Mouse (Mus musculus) heart, postnatal 10 days (tissue): ENCODE results near the gene Mrpl17. TPM values are rescaled to one million over a fixed set of nuclear protein-coding genes. Genes with fewer than 3 reads are reported as not detected.

ENCODE experiments used
- DNase-seq, 2 experiments: peaks; one replicate each; pipeline ENCODE4 v3.0.0; 2021
- intact Hi-C: fragments of 180-260 bp; cut with DNase I; formaldehyde crosslinking; loops from one replicate; pipeline ENCODE4 v1.15.1; 2025
- total RNA-seq, 2 experiments: library from RNA; stranded (reverse); gene quantifications; 2 replicates each; pipeline ENCODE4 v1.2.3; 2021

The Mrpl17 gene
- total RNA-seq, 2 experiments from 2014 or later: 100.0 to 110 TPM

- intact Hi-C loops: loop anchor here (2.0 kb wide), 1 partner anchor 13 kb away; no protein-coding TSS in a partner anchor
- peak; percentile 48 for DNase-seq
These were observed 23.4 kb downstream of the Mrpl17 start, which contains the start of gene Dchs1 for GRCm38 (mm10) chr7:105787285-105788140. Dchs1 (minus strand) TSS chr7:105787654.

DNA sequence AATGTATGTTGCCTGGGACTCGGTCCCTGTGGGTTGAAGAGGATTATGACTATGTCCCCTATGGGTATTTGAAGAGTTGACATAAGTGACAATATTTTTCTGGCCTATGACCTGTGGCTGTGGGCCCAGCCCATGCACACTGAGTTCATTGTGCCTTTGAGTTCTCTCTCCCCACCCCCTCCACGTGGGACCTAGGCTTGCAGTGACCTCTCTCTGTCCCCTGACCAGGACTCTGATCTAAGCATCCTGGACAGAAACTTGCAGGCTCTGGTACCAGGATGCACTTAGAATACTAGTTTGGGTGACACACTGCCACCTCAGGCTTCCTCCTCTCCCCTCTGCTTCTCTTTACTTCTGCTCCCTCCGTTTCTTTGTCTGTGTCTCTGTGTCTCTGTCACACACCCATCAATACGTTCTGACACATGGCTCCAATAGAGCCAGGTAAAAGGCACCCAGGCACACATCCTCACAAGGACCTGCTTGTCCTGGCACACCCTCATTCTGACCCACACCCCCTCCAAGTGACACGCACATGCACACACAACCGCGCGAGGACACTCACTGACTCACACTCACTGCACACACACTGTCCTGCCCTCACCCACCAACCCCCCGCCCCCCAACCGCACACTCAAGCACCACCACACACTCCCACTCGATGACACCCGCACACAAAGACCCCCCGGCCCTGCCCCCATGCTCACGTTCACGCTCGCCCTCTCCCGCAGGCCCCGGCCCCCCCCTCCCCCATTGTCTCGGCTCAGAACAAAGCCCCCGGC is 24.2 kb downstream of the Mrpl17 start:
- no peak for DNase-seq
- intact Hi-C loops: no loop called here

DNA sequence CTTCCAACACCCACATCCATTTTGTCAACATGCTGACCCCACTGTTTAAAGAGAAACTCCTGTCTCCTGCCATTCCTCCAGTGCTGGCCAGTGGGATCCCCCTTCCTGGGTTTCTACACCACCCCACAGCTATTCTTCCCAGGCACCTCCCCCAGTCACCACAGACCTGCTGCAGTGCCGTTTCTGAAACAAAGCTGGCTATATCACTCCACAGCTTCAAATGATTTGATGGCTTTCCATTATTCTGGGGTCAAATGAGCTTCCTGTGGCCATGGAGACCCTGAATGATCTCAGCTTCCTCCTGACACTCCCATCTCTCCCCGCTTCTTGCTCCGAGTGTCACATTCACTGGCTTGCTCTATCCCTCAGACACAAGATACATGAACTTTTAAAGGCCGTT is 26.3 kb downstream of the Mrpl17 start:
- intact Hi-C loops: no loop called here
- no peak for DNase-seq

GRCm38 (mm10) chr7:105783861-105784260 is 27.0 kb downstream of the Mrpl17 start:
- intact Hi-C loops: no loop called here
- DNase-seq: no peak

DNA sequence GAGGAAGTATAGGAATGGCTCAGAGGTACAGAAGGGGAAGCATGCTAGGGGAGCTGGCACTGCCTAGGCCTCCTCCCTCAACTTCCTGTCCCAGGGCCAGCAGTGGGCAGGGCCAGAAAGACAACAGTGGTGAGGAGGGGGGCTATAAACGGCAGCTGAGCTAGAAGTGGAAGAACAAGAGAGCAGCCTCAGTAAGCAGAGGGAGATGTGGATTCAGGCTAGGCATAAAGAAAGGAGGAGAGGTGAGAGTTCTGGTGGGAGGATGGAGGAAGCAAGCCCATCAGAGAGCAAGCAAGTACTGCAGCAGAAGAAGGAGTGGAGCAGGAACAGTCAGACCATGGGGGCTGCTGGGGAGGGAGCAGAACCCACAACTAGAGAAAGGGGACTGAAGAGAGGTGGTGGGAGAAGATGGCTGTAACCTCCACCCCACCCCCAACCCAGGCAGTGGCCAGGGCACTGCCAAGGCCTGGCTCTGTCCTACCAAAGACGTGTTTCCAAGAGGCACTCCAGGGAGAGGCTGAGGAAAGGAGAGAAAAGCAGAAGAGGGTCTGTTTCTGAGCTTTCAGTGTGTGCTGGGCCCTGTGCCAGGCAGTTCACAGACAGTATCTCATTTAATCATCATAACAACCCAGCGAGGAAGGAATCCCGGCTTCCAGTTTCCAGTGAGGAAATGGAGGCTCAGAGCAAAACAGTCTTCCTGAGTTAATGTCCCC is 32.2 kb downstream of the Mrpl17 start:
- intact Hi-C loops: loop anchor here (2.0 kb wide), 2 partner anchors 30 to 40 kb away; no protein-coding TSS in a partner anchor
- peak; percentile 71 to 72 for DNase-seq

DNA sequence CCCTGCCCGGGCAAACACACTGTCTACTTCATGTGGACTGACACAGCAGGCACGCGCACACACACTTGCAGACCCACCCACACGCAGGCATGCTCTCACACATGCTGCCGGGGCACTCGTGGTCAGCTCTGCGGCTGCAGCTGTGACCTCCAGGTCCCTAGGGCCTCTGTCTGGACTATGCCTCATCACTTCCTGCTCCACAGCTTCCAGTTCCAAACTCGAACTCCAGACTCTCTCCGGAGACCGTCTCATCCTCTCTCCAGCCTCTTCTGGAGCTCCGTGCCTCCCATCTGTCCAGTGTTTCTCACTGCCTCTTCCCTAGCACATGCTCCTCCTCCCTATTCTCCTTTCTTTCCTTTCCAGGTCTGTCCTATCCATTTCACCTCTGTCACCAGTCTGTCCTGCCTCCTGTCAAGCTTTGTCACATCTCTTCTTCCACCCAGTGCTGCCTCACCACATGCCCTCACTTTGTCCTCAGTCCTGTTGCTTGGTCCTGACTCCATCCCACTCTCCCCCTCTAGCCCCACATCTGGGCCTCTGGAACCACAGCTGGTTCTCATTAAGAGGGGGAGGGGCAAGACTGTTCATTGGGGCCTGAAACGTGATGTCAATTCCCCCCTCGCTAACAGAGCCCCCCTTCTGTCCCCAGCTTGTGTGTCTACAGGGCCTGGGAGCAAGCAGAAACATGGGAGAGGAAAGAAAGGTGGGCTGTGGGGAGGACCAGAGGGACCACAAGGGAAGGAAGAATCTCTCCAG is 32.9 kb downstream of the Mrpl17 start:
- intact Hi-C loops: loop anchor here (2.0 kb wide), 2 partner anchors 31 to 39 kb away; no protein-coding TSS in a partner anchor
- peak; percentile 83 to 84 for DNase-seq

DNA sequence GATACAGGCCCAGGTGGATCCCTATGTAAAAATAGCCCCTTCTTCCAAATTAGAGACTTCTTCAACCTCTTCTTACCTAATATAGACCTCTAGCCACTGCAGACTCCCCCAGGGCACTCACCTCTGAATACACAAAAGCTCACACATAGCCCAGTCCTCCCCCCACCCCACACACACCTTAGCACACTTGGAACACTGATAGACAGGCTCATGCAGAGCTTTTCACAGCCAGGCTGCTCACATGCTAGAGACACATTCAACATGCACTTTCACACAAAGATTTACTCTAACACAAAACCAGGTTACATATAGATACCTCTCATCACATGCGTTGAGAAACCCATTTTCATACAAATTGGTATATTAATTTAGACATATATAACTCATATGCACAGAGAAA is 33.6 kb downstream of the Mrpl17 start:
- intact Hi-C loops: no loop called here
- DNase-seq: no peak

- no peak for DNase-seq
- intact Hi-C loops: no loop called here
These were observed 34.9 kb downstream of the Mrpl17 start for GRCm38 (mm10) chr7:105776026-105776425.

DNA sequence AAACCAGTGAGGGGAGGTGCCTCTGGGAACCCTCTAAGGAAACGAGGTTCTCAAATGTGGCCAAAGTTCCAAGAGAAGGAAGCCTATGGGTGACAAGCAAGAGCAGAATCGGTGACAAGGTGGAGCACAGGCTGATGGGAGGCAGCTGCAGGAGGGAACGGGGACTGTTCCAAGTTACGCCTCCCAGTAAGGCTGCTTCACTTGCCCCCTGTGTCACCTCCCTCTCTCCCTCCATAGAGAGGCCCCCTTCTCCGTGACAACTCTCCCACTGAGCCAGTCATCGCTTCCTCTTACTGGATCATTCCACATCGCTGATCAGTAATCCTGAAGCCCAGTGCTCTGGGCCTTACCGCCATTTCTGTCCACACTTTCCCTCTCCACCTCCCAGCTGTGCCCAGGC is 36.2 kb downstream of the Mrpl17 start:
- peak; percentile 43 to 48 for DNase-seq
- intact Hi-C loops: loop anchor here (2.0 kb wide), 1 partner anchor 14 kb away; no protein-coding TSS in a partner anchor

DNA sequence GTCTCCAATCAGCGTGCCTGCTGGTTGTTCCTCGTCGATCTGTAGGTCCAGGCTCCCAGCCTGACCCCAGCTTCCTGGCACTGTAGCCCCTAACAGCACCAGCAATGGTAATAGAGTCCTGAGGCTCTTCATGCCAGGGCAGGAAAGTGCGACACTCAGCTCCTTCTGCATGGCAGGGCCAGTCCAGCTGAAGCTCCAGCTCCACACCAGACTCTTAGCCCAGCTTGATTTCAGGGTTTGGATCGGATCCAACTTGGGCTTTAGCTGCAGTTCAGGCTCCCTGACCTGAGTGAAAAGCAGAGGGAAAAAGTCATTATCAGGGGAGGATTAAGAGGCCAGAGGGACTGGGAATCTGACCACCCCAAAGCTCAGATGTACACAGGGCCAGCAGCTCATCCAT is 37.9 kb downstream of the Mrpl17 start:
- intact Hi-C loops: no loop called here
- DNase-seq: no peak

- intact Hi-C loops: no loop called here
- no peak for DNase-seq
These were observed 38.6 kb downstream of the Mrpl17 start for GRCm38 (mm10) chr7:105772331-105772730.

GRCm38 (mm10) chr7:105769959-105770358 is 40.9 kb downstream of the Mrpl17 start:
- intact Hi-C loops: no loop called here
- DNase-seq: peak; percentile 44 to 46

DNA sequence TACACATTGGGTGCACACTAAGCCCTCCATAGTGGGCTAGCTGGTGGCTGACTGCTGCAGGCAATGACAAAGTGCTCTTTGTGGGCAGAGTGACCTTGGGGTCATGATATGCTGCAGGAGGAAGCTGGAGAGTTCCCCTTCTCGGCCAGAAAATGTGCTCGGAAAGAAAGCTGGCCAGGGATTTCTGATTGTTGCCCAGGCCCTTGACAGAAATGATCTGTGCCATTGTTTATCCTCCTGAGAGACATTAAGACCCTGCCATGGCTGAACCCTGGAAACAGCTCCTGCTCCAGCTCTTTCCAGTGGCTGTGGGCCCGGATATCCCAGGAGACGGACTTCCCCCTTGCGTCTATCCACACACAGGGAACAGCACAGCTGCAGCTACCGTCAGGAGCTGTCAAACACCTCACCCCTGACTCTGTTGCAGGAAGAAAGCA is 43.2 kb downstream of the Mrpl17 start:
- intact Hi-C loops: loop anchor here (2.0 kb wide), 1 partner anchor 21 kb away; no protein-coding TSS in a partner anchor
- peak in 1 of 2 experiments; percentile 31 for DNase-seq

DNA sequence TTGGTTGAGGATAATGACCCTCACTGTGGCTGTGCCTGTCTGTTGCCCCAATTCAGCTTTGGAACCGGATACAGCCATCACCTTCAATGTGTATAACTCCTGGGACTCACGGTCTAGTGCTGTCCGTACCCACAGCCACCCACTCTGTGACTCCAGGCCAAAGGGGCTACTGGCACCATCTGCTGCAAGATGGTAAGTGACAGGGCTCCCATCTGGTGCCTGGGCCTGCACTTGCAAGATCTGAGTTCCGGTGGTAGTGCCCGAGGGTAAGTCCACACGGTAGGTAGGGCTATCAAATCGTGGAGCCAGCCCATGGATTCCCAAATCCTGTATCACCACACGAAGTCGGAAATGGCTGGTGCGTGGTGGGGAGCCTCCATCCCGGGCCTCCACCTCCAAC is 46.6 kb downstream of the Mrpl17 start:
- DNase-seq: no peak
- intact Hi-C loops: no loop called here

DNA sequence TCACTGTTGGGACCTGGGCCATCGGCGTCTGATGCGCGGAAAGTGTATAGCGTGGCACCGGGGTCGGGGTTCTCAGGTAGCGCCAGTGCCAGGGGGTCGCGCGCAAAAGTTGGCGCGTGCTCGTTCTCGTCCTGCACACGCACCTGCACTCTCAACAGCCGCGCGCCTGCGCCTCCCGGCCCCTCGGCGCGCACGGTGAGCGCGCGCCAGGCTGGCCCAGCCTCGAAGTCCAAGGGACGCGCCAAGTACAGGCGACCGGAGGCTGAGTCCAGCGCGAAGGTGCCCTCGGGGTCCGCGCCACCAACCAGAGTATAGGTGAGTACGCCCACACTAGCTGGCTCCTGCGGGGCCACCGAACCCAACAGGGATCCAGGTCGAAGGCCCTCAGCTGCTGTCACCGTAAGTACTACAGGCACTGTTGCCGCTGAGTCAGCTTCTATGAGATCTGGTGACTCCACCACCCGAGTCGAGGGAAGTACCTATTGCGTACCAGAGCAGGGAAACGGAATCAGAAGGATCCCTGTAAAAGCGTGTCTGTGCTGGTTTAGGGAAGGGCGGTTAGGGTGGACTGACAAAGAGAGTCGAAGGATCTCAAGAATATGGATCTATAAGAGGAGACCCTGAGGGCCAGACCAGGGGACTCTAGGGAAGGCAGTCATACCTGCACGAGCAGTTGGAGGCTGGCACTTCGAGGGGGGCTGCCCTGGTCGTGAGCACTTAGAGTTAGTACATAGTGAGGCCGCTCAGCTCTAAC is 48.2 kb downstream of the Mrpl17 start:
- DNase-seq: no peak
- intact Hi-C loops: no loop called here

- DNase-seq: no peak
- intact Hi-C loops: no loop called here
These were observed 49.0 kb downstream of the Mrpl17 start for GRCm38 (mm10) chr7:105761813-105762484.

- intact Hi-C loops: no loop called here
- no peak for DNase-seq
These were observed 57.6 kb downstream of the Mrpl17 start for GRCm38 (mm10) chr7:105753281-105753680.
